Mouse (Mus musculus) activated CD4-positive, CD25-positive, alpha-beta regulatory T cell, adult 4 months (primary cell): ENCODE measurements around the gene Fcnb. TPM values are rescaled to one million over a fixed set of nuclear protein-coding genes. Genes with fewer than 3 reads are reported as not detected.

Experiments
- ATAC-seq: one replicate; pipeline ENCODE4 v1.8.0; 2017
- polyA plus RNA-seq, 2 experiments: library from polyadenylated mRNA; unstranded; fragments of 100-300 nt; shearing (Covaris generic); gene quantifications; one replicate each; pipeline ENCODE4 v1.2.1; 2017

The Fcnb gene
- polyA plus RNA-seq, 2 experiments from 2014 or later = not detected

GRCm38 (mm10) chr2:28075616-28076187 lies 9.0 kb downstream of the Fcnb start:
- ATAC-seq = no peak

GRCm38 (mm10) chr2:28068537-28068878 lies 16.2 kb downstream of the Fcnb start:
- ATAC-seq = no peak

GRCm38 (mm10) chr2:28067821-28068536 lies 16.7 kb downstream of the Fcnb start:
- ATAC-seq = no peak

GRCm38 (mm10) chr2:28067175-28067574 lies 17.5 kb downstream of the Fcnb start:
- ATAC-seq = no peak

GRCm38 (mm10) chr2:28066686-28067085 lies 18.0 kb downstream of the Fcnb start:
- ATAC-seq = no peak

GRCm38 (mm10) chr2:28065081-28065651 lies 19.5 kb downstream of the Fcnb start:
- ATAC-seq = no peak

GRCm38 (mm10) chr2:28064339-28065080 lies 20.2 kb downstream of the Fcnb start:
- no peak for ATAC-seq

- ATAC-seq = no peak
Observed at GRCm38 (mm10) chr2:28063711-28064338, 20.9 kb downstream of the Fcnb start.

GRCm38 (mm10) chr2:28059922-28060321 lies 24.8 kb downstream of the Fcnb start:
- ATAC-seq = no peak

- ATAC-seq = no peak
Observed at GRCm38 (mm10) chr2:28047092-28047491, 37.6 kb downstream of the Fcnb start.

- no peak for ATAC-seq
Observed at GRCm38 (mm10) chr2:28046311-28046710, 38.4 kb downstream of the Fcnb start.

GRCm38 (mm10) chr2:28044920-28045598 lies 39.6 kb downstream of the Fcnb start:
- no peak for ATAC-seq

- no peak for ATAC-seq
Observed at GRCm38 (mm10) chr2:28040466-28040865, 44.2 kb downstream of the Fcnb start.

- ATAC-seq = no peak
Observed at GRCm38 (mm10) chr2:28039647-28040325, 44.9 kb downstream of the Fcnb start.

- ATAC-seq = no peak
Observed at GRCm38 (mm10) chr2:28038391-28039096, 46.1 kb downstream of the Fcnb start.

- ATAC-seq = no peak
Observed at GRCm38 (mm10) chr2:28037505-28038390, 46.9 kb downstream of the Fcnb start.

GRCm38 (mm10) chr2:28036788-28037187 lies 47.9 kb downstream of the Fcnb start:
- ATAC-seq = no peak

- no peak for ATAC-seq
Observed at GRCm38 (mm10) chr2:28034011-28034710, 50.5 kb downstream of the Fcnb start.

GRCm38 (mm10) chr2:28032469-28032868 lies 52.2 kb downstream of the Fcnb start:
- ATAC-seq = no peak
